Mouse (Mus musculus) ES-E14 (cell line): Measurements from ENCODE around the gene St6galnac4.

Experiments used
- HCFC1 ChIP-seq: IDR thresholded peaks from 2 replicates; pipeline ENCODE4 v1.6.1; 2012; ENCODE audit warnings: low read length, inconsistent platforms, borderline replicate concordance; ENCODE audit not compliant: insufficient read depth
- MAFK ChIP-seq: IDR thresholded peaks from 2 replicates; pipeline ENCODE4 v1.6.1; 2014; ENCODE audit warnings: mild to moderate bottlenecking, low read depth, low read length, inconsistent platforms; ENCODE audit not compliant: insufficient read depth
- ZC3H11A ChIP-seq: IDR thresholded peaks from 2 replicates; pipeline ENCODE4 v1.6.1; 2012; ENCODE audit warnings: low read depth, mild to moderate bottlenecking, inconsistent platforms, low read length, borderline replicate concordance
- ZNF384 ChIP-seq: IDR thresholded peaks from 2 replicates; pipeline ENCODE4 v1.6.1; 2012; ENCODE audit warnings: low read depth, low read length, inconsistent platforms

DNA sequence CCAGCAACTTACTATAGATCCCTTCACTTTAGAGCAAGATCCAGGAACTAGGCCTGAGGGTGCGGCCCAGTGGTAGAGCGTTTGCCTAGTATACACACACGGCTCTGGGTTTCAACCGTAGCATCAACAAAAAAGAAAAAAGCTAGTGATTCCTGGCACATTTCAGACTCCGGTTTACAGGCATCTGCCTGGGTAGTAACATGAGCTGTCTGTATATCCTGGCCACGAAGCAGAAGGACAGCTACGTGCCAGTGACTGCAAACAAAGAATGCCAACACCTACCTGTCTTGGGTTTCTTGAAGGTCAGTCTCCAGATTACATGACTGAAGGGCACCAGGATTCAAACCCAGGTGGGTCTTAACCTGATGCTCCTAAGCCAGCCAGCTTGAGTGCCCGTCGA lies 37.7 kb upstream of the St6galnac4 start:
- TF ChIP-seq ZNF384 = no peak
- no peak for TF ChIP-seq HCFC1
- no peak for TF ChIP-seq MAFK
- no peak for TF ChIP-seq ZC3H11A
